Mouse (Mus musculus) right cerebral cortex, postnatal 10 days (tissue): ENCODE measurements at regions not wholly inside any gene's neighbourhood (a gene's known extent, or its start where the extent isn't known, plus 50 kb on each side); places are given as distances from the start of the nearest gene placed in this dataset.

Experiments used
- DNase-seq, 2 experiments: peaks; one replicate each; pipeline ENCODE4 v3.0.0; 2021; ENCODE audit warnings: low spot score in 2 of 2

DNA sequence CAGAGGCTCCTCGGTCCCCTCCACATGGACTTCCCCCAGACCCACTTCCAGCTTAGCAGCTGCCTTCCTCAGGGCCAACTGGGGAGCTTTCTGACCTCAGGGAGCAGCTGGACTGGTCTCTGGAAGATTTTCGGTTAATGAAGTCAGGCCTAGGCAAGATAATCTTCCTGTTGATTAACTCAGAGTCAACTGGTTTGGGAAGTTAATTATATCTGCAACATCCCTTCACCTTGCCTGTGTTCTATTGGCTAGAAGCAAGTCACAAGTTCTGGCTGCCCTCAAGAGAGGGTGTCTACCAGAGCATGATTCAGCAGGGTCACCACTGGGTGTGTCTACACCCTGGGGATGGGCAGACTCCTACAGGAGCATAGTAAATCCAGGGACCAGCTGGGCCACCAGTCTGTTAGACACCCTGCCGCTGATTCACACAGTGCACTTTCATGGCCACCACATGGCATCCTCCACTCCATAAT lies 53.9 kb upstream of the Maml3 start:
- DNase-seq = no peak

DNA sequence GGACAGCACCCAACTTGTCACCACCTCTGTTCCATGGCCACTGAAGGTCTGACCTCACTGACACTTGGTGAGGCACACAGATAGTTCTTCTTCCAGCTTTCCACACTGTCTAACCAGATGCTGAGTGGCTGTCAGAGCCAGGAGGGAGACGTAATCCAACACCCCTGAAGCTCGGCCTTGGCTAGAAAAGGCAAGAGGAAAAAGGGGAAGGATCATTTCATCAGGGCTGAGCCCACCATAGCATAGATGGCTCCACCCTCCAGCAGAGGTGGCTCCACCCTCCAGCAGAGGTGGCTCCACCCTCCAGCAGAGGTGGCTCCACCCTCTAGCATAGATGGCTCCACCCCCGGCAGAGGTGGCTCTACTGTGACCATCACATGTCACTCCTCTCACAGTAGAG lies 56.8 kb upstream of the Maml3 start:
- no peak for DNase-seq

DNA sequence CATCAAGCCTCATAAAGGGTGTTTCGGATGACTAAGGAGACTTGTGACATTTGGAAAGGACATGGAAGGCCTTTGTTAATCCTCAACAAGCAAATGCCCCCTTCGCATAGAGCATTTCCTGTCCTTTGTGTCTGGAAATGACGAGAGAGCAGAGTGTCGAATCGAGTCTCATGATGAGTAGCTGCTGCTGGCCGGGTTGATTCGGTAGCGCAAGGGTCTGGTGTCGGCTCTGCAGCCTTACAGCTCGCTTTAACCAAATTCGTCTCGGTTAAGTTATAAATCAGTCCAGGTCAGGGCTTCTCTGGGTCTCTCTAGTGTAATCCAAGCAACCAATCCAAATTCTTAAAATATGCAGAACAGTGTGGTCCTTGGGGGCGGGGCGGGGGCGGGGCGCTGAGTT lies 59.1 kb upstream of the Maml3 start:
- no peak for DNase-seq

DNA sequence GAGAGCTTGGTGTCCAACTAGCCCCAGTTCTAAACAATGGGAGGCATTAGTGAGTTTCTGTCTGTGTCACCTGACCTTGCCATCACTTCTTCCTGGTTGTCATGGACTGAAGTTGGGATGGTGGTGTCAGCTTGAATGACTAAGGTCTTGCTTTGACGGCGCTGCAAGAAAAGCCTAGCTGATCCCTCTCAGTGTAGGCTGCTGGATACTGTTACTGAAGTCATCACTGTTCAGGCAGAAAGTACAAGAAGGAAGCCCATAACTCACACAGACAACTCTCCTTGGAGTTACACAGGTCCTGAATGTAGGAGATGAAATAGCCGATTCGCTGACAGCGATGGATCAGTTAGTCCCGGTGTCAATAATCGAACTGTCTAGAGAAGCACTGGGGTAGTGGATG lies 62.5 kb upstream of the Maml3 start:
- DNase-seq = no peak

DNA sequence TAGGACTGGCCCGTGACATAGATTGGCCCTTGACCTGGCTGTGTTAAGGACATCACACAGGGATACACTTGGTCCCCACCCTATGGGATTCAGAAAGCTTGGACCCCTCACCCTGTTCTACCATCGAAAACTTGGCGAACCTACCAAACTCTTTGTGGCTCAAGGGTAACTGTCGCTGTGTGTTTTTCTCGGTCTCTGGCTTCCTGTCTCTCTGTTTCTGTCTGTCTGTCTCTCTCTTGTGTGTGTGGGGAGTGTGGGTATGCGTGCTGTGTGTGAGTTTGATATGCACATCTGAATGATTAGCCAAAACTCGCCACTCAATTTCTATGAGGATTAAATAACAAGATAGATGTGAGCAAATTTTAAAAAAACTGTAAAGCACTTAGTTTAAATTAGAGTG lies 66.0 kb upstream of the Maml3 start:
- no peak for DNase-seq

DNA sequence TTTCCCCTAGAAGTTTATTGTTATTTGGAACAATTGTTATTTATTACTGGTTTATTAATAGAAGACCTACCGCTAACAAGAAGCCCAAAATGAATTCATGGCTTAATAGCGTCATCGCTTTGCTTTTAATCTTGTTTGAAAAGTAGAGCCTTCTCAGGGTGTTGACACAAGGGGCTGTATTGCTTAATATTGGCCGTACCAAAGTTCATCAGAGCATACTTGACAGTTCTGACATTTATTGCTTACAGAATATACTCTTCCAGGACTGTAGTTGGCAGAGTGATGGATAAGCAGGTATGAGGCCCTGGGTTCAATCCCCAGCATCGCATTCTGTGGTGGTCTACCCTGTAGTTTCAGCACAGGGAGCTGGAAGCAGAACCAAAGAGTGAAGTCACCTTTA lies 66.4 kb upstream of the Maml3 start:
- DNase-seq = no peak

GRCm38 (mm10) chr3:52173490-52173889 lies 68.6 kb upstream of the Maml3 start:
- no peak for DNase-seq

GRCm38 (mm10) chr3:52176108-52176507 lies 71.2 kb upstream of the Maml3 start:
- no peak for DNase-seq

GRCm38 (mm10) chr3:52178851-52179250 lies 74.0 kb upstream of the Maml3 start:
- DNase-seq = no peak

- DNase-seq = peak; percentile 87 to 90
These were observed 74.8 kb upstream of the Maml3 start for GRCm38 (mm10) chr3:52179686-52180085.

DNA sequence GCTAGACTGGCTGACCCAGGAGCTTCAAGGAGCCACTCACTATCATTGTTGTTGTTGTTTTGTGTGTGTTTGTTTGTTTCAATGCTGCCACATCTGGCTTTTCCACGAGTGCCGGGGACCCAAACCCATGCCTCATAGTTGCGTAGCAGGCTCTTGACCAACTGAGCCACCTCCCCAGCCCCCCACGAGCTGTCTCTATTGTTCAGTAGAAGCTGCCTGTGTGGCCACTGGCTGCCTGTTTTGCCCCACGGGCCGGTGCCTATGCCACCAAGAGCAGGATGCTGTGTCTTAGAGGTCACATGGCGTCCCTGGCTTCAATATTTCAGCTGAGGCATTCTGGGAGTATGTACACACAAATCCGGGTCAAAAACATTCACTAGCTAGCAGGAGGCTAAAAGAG lies 75.4 kb upstream of the Maml3 start:
- DNase-seq = no peak

- DNase-seq = peak; percentile 75 to 76
These were observed 75.9 kb upstream of the Maml3 start for GRCm38 (mm10) chr3:52180785-52181184.

- no peak for DNase-seq
These were observed 76.6 kb upstream of the Maml3 start for GRCm38 (mm10) chr3:52181326-52182101.

GRCm38 (mm10) chr3:52184241-52184640 lies 79.4 kb upstream of the Maml3 start:
- no peak for DNase-seq

DNA sequence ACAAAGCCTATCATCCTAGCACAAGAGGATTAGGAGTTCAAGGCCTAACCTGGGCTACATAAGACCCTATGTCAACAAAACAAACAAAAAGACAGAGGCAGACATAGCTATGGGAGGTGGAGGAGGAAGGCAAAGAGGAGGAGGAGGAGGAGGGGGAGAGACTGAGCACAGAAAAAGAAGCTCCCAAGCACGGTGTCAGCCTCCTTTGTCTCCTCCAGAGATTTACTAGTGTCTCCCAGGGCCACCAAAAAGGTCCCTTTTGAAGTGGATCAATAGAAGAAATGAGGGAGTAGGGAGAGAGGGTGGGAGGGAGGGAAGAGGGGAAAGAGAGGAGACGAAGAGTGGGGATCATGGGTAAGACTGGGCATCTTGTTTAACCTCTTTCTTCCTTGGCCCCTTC lies 80.5 kb upstream of the Maml3 start:
- DNase-seq = no peak

GRCm38 (mm10) chr3:52187401-52187801 lies 80.7 kb upstream of the Foxo1 start:
- DNase-seq = peak in 1 of 2 experiments; percentile 5

GRCm38 (mm10) chr3:52188303-52188702 lies 79.8 kb upstream of the Foxo1 start:
- DNase-seq = no peak

DNA sequence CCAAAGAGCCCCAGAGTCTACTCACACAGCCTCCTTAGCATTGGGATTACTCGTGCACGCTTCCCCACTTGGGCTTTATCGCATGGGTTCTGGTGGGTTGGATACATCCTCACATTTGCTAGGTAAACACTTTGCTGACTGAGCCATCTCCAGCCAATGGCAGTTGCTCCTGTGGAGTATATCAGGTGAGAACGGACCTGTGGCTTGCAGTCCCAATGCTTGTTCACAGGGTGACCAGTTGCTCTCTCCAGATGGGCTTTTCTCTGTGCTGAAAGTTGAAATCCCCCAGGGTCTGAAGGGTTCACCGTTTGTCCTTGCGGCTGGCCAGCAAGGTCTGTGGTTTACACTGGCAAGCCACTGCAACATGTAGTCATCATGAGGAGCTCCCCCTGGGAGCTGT lies 79.1 kb upstream of the Foxo1 start:
- DNase-seq = no peak

GRCm38 (mm10) chr3:52190021-52190420 lies 78.1 kb upstream of the Foxo1 start:
- peak in 1 of 2 experiments; percentile 3 for DNase-seq

- peak in 1 of 2 experiments; percentile 21 for DNase-seq
These were observed 75.1 kb upstream of the Foxo1 start for GRCm38 (mm10) chr3:52193026-52193425.

DNA sequence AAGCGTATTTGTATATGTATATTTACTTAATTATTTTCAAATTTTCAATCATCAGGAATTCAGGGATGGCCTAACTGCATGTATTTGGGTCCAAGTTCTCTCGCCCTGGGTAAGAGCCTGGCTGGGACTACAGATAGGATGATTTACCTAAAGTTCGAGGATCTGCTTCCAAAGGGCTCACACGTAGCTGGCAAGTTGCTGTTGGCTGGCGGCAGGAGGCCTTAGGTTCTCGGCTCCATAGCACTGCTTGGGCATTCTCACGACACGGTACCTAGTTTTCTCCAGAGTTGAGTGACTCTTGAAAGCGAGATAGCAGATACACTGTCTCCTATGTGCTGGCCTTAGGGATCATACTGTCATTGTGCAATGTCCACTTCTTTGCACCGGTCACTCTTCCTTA lies 73.9 kb upstream of the Foxo1 start:
- no peak for DNase-seq

DNA sequence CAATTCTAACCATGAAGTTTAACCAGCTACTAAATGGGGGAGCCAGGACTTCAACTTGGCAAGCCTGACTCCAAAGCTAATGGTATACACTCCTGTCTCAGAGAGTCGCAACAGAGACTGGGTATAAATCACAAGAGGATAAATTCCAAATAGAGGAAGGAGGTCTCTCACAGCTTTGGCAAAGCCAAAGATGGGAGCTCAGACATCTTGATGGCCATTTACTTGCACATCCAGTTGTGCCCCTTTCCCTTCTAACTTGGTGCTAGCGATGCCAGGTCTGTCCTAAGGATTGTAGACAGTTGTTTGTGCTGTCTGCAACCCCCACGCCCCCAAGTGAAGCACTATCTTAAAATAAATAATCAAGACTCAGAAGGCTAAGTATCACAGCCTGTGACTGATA lies 72.7 kb upstream of the Foxo1 start:
- no peak for DNase-seq

DNA sequence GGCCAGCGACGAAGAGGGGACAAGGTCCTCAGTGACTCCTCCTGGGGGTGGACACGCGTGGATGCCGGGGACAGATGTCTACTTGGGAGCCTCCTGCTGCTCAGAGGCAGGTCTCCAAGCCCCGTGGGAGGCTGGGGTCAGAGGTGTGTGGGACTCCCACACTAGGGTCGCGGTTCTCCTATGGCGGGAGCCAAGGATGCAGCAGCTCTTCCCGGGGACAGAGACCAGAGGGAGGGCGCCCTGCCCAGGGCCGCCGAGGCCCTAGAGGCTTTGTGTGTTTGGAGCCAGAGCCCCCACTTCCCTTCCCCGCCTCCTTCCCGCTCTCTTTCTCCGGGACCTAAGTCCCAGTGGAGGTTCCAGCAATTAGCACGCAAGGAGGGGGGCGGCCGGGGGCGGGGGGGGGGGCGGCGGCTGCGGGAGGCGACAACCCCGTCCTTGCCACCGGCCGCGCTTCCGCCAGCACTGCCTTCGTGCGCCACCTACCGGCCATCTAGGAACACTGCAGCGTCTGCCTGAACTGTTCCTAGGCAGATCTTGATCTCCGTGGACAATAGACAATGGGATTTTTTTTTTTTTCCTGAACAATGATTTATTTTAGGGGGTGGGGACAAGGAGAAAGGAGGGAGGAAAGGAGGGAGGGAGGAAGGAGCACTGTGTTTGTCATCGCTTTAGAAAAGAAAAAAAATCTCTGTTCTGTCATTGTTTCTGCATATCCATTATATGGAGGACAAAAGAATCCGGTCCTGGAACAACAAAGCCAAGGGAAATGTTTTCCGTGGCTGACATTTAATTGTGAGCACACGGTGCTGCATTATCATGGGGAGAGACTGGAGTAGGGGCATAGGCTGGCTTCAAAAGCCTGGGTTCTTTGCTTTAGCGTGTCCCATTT lies 71.8 kb upstream of the Foxo1 start:
- peak; percentile 83 to 88 for DNase-seq
